Mouse (Mus musculus): ENCODE measurements at regions not wholly inside any gene's neighbourhood (a gene's known extent, or its start where the extent isn't known, plus 50 kb on each side); places are given as distances from the start of the nearest gene placed in this dataset.

- H3K9ac ChIP-seq (ENCODE audit: low read depth, low read length): no peak overlapping the region
- DNase-seq (ENCODE audit: low spot score): no peak
Measured at GRCm38 (mm10) chr12:39734176-39734575, 303.6 kb downstream of the Arl4a start.

GRCm38 (mm10) chr12:39731177-39731576 is 306.6 kb downstream of the Arl4a start:
- Histone ChIP-seq H3K9ac (ENCODE audit: low read depth, low read length) (no peak overlapping the region), H3K27ac (ENCODE audit: low read depth, low read length) (no peak overlapping the region), H3K27me3 (ENCODE audit: control insufficient read depth, insufficient read depth, low read length) (no peaks in the 10 kb centered on the region), H3K4me2 (replicated peaks; ENCODE audit: low read depth, low read length) (no peak overlapping the region), H3K4me3 (ENCODE audit: low read depth, low read length) (no peak overlapping the region), H3K36me3 (ENCODE audit: control insufficient read depth, insufficient read depth, low read length) (no peaks in the 10 kb centered on the region), H3K4me1 (replicated peaks; ENCODE audit: control insufficient read depth, insufficient read depth, low read length) (no peaks in the 10 kb centered on the region), H3K9me3 (ENCODE audit: control insufficient read depth, low read length) (no peaks in the 10 kb centered on the region)
- 81% methylated on average over 3 of the region's 3 CpGs for WGBS
- DNase-seq (ENCODE audit: low spot score): no peak
- ATAC-seq (ENCODE audit: low FRiP score): no peak

More at GRCm38 (mm10) chr12:39734176-39734575, 303.6 kb downstream of the Arl4a start:
- 85% methylated on average over 2 of the region's 2 CpGs for WGBS
- H3K4me1 ChIP-seq (replicated peaks; ENCODE audit: control insufficient read depth, insufficient read depth, low read length): no peaks in the 10 kb centered on the region
- no peak for ATAC-seq (ENCODE audit: low FRiP score)
- H3K4me2 ChIP-seq (replicated peaks; ENCODE audit: low read depth, low read length): no peak overlapping the region
- no peaks in the 10 kb centered on the region for H3K36me3 ChIP-seq (ENCODE audit: control insufficient read depth, insufficient read depth, low read length)
- no peak overlapping the region for H3K27ac ChIP-seq (ENCODE audit: low read depth, low read length)
- no peak overlapping the region for H3K4me3 ChIP-seq (ENCODE audit: low read depth, low read length)
- H3K27me3 ChIP-seq (ENCODE audit: control insufficient read depth, insufficient read depth, low read length): no peaks in the 10 kb centered on the region
- no peaks in the 10 kb centered on the region for H3K9me3 ChIP-seq (ENCODE audit: control insufficient read depth, low read length)

- no peaks in the 10 kb centered on the region for H3K27me3 ChIP-seq (ENCODE audit: control insufficient read depth, insufficient read depth, low read length)
- no peak overlapping the region for H3K27ac ChIP-seq (ENCODE audit: low read depth, low read length)
- no peak overlapping the region for H3K4me3 ChIP-seq (ENCODE audit: low read depth, low read length)
- H3K9me3 ChIP-seq (ENCODE audit: control insufficient read depth, low read length): no peaks in the 10 kb centered on the region
- H3K4me1 ChIP-seq (replicated peaks; ENCODE audit: control insufficient read depth, insufficient read depth, low read length): no peaks in the 10 kb centered on the region
- H3K9ac ChIP-seq (ENCODE audit: low read depth, low read length): no peak overlapping the region
- H3K4me2 ChIP-seq (replicated peaks; ENCODE audit: low read depth, low read length): no peak overlapping the region
- DNase-seq (ENCODE audit: low spot score): no peak
- WGBS: 90% methylated on average over 2 of the region's 2 CpGs
- H3K36me3 ChIP-seq (ENCODE audit: control insufficient read depth, insufficient read depth, low read length): no peaks in the 10 kb centered on the region
- ATAC-seq (ENCODE audit: low FRiP score): no peak
Measured at GRCm38 (mm10) chr12:39729255-39729654, 308.6 kb downstream of the Arl4a start.

- DNase-seq (ENCODE audit: low spot score) (no peak), ATAC-seq (ENCODE audit: low FRiP score) (no peak)
- Histone ChIP-seq H3K36me3 (ENCODE audit: control insufficient read depth, insufficient read depth, low read length) (no peaks in the 10 kb centered on the region), H3K27ac (ENCODE audit: low read depth, low read length) (no peak overlapping the region), H3K4me2 (replicated peaks; ENCODE audit: low read depth, low read length) (no peak overlapping the region), H3K4me3 (ENCODE audit: low read depth, low read length) (no peak overlapping the region), H3K4me1 (replicated peaks; ENCODE audit: control insufficient read depth, insufficient read depth, low read length) (no peaks in the 10 kb centered on the region), H3K27me3 (ENCODE audit: control insufficient read depth, insufficient read depth, low read length) (no peaks in the 10 kb centered on the region), H3K9me3 (ENCODE audit: control insufficient read depth, low read length) (no peaks in the 10 kb centered on the region), H3K9ac (ENCODE audit: low read depth, low read length) (no peak overlapping the region)
- 92% methylated on average over 2 of the region's 2 CpGs for WGBS
Measured at GRCm38 (mm10) chr12:39724172-39724571, 313.7 kb downstream of the Arl4a start.

- no peak overlapping the region for H3K9ac ChIP-seq (ENCODE audit: low read depth, low read length)
- H3K27me3 ChIP-seq (ENCODE audit: control insufficient read depth, insufficient read depth, low read length): no peaks in the 10 kb centered on the region
- WGBS: 36% methylated on average over 4 of the region's 4 CpGs
- ATAC-seq (ENCODE audit: low FRiP score): peak; percentile 82
- no peak overlapping the region for H3K4me2 ChIP-seq (replicated peaks; ENCODE audit: low read depth, low read length)
- no peak overlapping the region for H3K4me3 ChIP-seq (ENCODE audit: low read depth, low read length)
- DNase-seq (ENCODE audit: low spot score): peak; percentile 52
- H3K27ac ChIP-seq (ENCODE audit: low read depth, low read length): no peak overlapping the region
- no peaks in the 10 kb centered on the region for H3K4me1 ChIP-seq (replicated peaks; ENCODE audit: control insufficient read depth, insufficient read depth, low read length)
- H3K9me3 ChIP-seq (ENCODE audit: control insufficient read depth, low read length): no peaks in the 10 kb centered on the region
- no peaks in the 10 kb centered on the region for H3K36me3 ChIP-seq (ENCODE audit: control insufficient read depth, insufficient read depth, low read length)
Measured at GRCm38 (mm10) chr12:39715120-39715519, 322.7 kb downstream of the Arl4a start.

- Histone ChIP-seq H3K27ac (ENCODE audit: low read depth, low read length) (no peak overlapping the region), H3K36me3 (ENCODE audit: control insufficient read depth, insufficient read depth, low read length) (no peaks in the 10 kb centered on the region), H3K27me3 (ENCODE audit: control insufficient read depth, insufficient read depth, low read length) (no peaks in the 10 kb centered on the region), H3K9ac (ENCODE audit: low read depth, low read length) (no peak overlapping the region), H3K4me1 (replicated peaks; ENCODE audit: control insufficient read depth, insufficient read depth, low read length) (no peaks in the 10 kb centered on the region), H3K9me3 (ENCODE audit: control insufficient read depth, low read length) (no peaks in the 10 kb centered on the region), H3K4me3 (ENCODE audit: low read depth, low read length) (no peak overlapping the region), H3K4me2 (replicated peaks; ENCODE audit: low read depth, low read length) (no peak overlapping the region)
- WGBS: 86% methylated on average over 2 of the region's 2 CpGs
- DNase-seq (ENCODE audit: low spot score) (no peak), ATAC-seq (ENCODE audit: low FRiP score) (no peak; the same call in 1 of the 2 replicates)
Measured at GRCm38 (mm10) chr12:39714169-39714794, 323.5 kb downstream of the Arl4a start.

- ATAC-seq (ENCODE audit: low FRiP score): no peak
Measured at GRCm38 (mm10) chr12:39711807-39712206, 326.0 kb downstream of the Arl4a start.

GRCm38 (mm10) chr12:39709850-39710249 is 328.0 kb downstream of the Arl4a start:
- no peak overlapping the region for H3K4me2 ChIP-seq (replicated peaks; ENCODE audit: low read depth, low read length)
- no peaks in the 10 kb centered on the region for H3K36me3 ChIP-seq (ENCODE audit: control insufficient read depth, insufficient read depth, low read length)
- no peaks in the 10 kb centered on the region for H3K4me1 ChIP-seq (replicated peaks; ENCODE audit: control insufficient read depth, insufficient read depth, low read length)
- WGBS: 94% methylated on average over 5 of the region's 5 CpGs
- no peak overlapping the region for H3K9ac ChIP-seq (ENCODE audit: low read depth, low read length)
- H3K9me3 ChIP-seq (ENCODE audit: control insufficient read depth, low read length): no peaks in the 10 kb centered on the region
- H3K4me3 ChIP-seq (ENCODE audit: low read depth, low read length): no peak overlapping the region
- H3K27ac ChIP-seq (ENCODE audit: low read depth, low read length): no peak overlapping the region
- no peak for DNase-seq (ENCODE audit: low spot score)
- ATAC-seq (ENCODE audit: low FRiP score): no peak
- H3K27me3 ChIP-seq (ENCODE audit: control insufficient read depth, insufficient read depth, low read length): no peaks in the 10 kb centered on the region

More at GRCm38 (mm10) chr12:39711807-39712206, 326.0 kb downstream of the Arl4a start:
- no peak overlapping the region for H3K9ac ChIP-seq (ENCODE audit: low read depth, low read length)
- no peaks in the 10 kb centered on the region for H3K4me1 ChIP-seq (replicated peaks; ENCODE audit: control insufficient read depth, insufficient read depth, low read length)
- DNase-seq (ENCODE audit: low spot score): no peak
- H3K9me3 ChIP-seq (ENCODE audit: control insufficient read depth, low read length): no peaks in the 10 kb centered on the region
- no peak overlapping the region for H3K4me2 ChIP-seq (replicated peaks; ENCODE audit: low read depth, low read length)
- WGBS: 83% methylated on average over 1 of the region's 1 CpGs
- H3K27ac ChIP-seq (ENCODE audit: low read depth, low read length): no peak overlapping the region
- no peaks in the 10 kb centered on the region for H3K36me3 ChIP-seq (ENCODE audit: control insufficient read depth, insufficient read depth, low read length)
- H3K27me3 ChIP-seq (ENCODE audit: control insufficient read depth, insufficient read depth, low read length): no peaks in the 10 kb centered on the region
- no peak overlapping the region for H3K4me3 ChIP-seq (ENCODE audit: low read depth, low read length)

- DNase-seq (ENCODE audit: low spot score) (peak; percentile 10), ATAC-seq (ENCODE audit: low FRiP score) (no peak)
- Histone ChIP-seq H3K36me3 (ENCODE audit: control insufficient read depth, insufficient read depth, low read length) (no peaks in the 10 kb centered on the region), H3K4me2 (replicated peaks; ENCODE audit: low read depth, low read length) (no peak overlapping the region), H3K4me1 (replicated peaks; ENCODE audit: control insufficient read depth, insufficient read depth, low read length) (no peaks in the 10 kb centered on the region), H3K27ac (ENCODE audit: low read depth, low read length) (no peak overlapping the region), H3K4me3 (ENCODE audit: low read depth, low read length) (no peak overlapping the region), H3K27me3 (ENCODE audit: control insufficient read depth, insufficient read depth, low read length) (no peaks in the 10 kb centered on the region), H3K9ac (ENCODE audit: low read depth, low read length) (no peak overlapping the region), H3K9me3 (ENCODE audit: control insufficient read depth, low read length) (no peaks in the 10 kb centered on the region)
- 68% methylated on average over 3 of the region's 3 CpGs for WGBS
Measured at GRCm38 (mm10) chr12:39697182-39697581, 340.6 kb downstream of the Arl4a start.
